Mouse (Mus musculus) Patski (cell line): ENCODE results near the gene Midn. TPM values are rescaled to one million over a fixed set of nuclear protein-coding genes. Genes with fewer than 3 reads are reported as not detected.

Source experiments
- ATAC-seq: fragments of 100-300 bp; one replicate; pipeline ENCODE4 v1.8.0; 2021
- CTCF ChIA-PET: fragments of 350-600 bp; sonication (Branson Sonifier 250); formaldehyde crosslinking; loops from one replicate; lab custom pipeline; 2022; ENCODE audit warnings: inconsistent platforms; lab: Charles Lee
- POLR2A ChIA-PET: fragments of 350-600 bp; sonication (Branson Sonifier 250); formaldehyde crosslinking; loops from one replicate; lab custom pipeline; 2022; ENCODE audit warnings: antibody characterized with exemption, inconsistent platforms; lab: Charles Lee
- DNase-seq: peaks from one replicate; pipeline ENCODE4 v3.0.0-alpha.2; 2011; ENCODE audit warnings: low read depth, low spot score
- H3K27me3 ChIP-seq: fragments of 371-371 bp; one replicate; pipeline ENCODE4 v1.5.1; 2021
- CTCF ChIP-seq: fragments of 100-300 bp; IDR thresholded peaks from one replicate; pipeline ENCODE4 v1.5.1; 2021
- in situ Hi-C: fragments of 300-500 bp; cut with MboI; formaldehyde crosslinking; loops from 3 replicates; pipeline ENCODE4 v1.11.1; 2018; ENCODE audit warnings: low pct_unique_long_range_greater_than_20kb, mixed read lengths
- polyA plus RNA-seq: library from polyadenylated mRNA; unstranded; gene quantifications from one replicate; pipeline ENCODE4 v1.2.3, GENCODE M21; 2021

Gene Midn
- polyA plus RNA-seq, 1 experiment from 2014 or later, result 116 TPM

DNA sequence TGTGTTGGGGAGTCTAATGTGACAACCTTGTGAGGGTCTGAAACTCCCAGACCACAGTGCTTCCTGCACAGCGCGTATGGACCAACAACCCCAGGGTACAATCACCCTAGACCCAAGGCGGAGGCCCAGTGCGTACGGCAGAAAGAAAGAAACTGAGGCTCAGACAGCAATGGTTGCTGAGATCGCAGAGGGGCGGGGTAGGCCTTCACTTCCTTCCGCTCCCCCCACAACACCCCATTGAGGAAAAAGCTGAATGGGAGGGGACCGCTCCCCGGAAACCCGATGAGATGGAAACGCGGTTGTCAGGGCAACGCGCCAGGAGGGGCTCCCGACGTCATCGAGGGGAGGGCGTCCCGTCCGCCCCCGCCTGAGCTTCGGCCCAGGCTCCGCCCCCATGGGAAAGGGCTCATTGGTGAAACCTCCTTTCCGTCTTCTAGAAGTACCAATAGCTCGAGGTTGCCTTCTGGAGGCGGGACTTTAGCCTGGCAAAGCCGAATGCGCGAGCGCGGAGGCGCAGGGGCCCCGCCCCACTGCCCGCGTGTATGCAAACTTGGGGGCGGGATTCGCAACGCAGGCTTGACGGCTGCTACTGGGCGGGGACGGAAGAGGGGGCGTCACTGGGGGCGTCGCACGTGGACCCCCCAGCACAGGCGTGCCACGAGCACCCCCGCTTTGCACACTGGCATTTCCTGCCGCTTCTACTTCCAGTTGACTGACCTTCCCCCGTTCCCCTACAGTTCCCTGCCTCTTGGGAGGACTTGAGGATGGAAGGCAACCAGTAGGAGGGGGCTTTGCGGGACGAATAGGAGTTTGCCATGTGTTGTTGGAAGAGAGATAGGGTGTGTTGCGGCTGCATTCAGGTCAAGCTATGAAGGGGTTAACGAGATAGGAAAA lies 11.7 kb downstream of the Midn start:
- DNase-seq (peak; percentile 97), ATAC-seq (peak; percentile 44)
- no peaks in the 10 kb centered on the region for H3K27me3 ChIP-seq
- POLR2A ChIA-PET, result interaction anchor here (11.6 kb wide), 1 partner anchor 10 kb away, joined by 191 read pairs; the partner anchor contains the start of gene Midn
- no peak for TF ChIP-seq CTCF
- in situ Hi-C loops, result no loop called here
- CTCF ChIA-PET, result interaction anchor here (1.0 to 1.4 kb wide), 3 partner anchors 9 to 98 kb away, joined by 3 to 5 read pairs (median 3); no protein-coding TSS in a partner anchor

DNA sequence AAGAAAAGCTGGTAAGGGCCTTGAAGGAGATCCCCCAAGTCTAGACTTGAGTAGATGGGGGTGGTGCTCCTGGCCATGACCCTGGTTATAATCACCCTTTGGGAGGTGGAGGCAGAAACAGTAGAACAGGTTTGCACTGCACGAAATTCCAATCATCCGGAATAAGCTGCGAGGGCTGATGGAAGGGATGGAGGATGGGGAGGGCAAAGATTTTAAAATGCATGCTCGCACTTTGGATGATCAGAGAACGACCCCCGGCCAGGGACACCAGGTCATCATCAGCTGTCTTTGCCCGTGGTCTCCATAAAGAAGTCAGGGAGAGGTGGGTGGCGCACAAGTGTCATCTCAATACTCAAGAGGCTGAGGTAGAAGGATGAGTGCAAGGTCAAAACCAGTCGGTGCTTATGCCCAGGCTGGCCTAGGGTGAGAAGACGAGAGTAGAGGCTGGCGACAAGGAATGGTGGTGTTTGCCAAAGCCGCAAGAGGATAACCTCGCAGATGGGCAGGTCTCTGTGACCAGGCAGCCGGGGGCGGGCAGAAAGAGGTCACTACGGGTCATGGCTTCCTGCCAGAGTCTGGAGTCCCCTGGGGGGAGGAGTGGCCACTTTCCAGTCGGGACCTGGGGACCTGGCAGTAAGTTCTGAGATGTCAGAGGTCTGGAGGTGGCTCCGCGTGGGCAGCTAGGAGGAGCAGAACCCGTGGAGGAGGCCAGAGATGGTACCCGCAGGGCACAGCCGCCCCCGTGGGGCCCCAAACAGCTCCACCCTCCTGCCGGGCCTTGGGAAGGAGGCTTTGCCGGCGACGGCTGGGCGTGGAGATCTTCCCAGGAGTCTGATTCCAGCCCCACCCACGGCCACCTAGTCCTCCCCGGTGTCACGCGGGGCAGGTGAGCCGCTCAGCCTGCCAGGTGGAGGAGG lies 12.6 kb downstream of the Midn start:
- H3K27me3 ChIP-seq, result no peaks in the 10 kb centered on the region
- no peak for TF ChIP-seq CTCF
- ChIA-PET POLR2A (interaction anchor here (11.6 kb wide), 1 partner anchor 11 kb away, joined by 191 read pairs; the partner anchor contains the start of gene Midn), CTCF (interaction anchor here (1.0 to 1.7 kb wide), 4 partner anchors 8 to 99 kb away, joined by 3 to 6 read pairs (median 3); partner anchors contain the start of gene Cbarp)
- in situ Hi-C loops, result no loop called here
- DNase-seq (peak; percentile 96), ATAC-seq (peak; percentile 24)

DNA sequence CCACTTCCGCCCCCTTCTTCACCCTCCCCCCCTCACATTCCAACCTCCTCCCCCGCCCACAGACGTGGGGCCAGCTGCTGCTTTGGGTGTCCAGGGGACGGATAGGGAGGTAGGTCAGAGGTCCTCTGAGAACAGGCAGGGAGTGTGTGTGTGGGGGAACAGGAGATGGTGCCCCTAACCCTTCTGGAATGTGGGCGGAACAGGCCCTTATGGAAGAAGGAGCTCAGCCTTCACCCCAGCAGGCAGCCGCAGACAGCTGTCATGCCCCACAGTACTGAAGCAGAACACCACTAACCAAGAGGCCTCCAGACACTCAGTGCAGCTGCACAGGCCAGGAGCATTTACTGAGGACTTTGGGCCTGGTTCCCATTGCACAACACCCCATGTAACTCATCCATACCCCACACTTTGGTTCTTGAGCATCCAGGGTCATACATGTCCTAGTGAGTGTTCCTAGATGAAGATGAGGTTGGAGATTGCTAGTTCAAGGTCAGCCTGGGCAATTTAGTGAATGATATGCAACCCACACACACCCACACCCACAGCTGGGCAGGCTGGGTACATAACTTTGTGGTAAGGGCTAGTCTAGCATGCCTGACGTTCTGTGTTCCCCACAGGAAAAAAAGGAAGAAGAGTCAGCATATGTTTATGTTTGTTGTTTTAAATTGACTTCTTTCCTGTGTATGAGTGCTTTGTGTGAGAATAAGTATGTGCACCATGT lies 13.6 kb downstream of the Midn start:
- in situ Hi-C loops, result no loop called here
- ChIA-PET CTCF (interaction anchor here (1.1 to 1.7 kb wide), 2 partner anchors 8 to 21 kb away, joined by 3 to 6 read pairs; partner anchors contain the start of gene Cbarp), POLR2A (interaction anchor here (0.6 to 11.6 kb wide), 2 partner anchors 12 to 215 kb away, joined by 3 to 191 read pairs; partner anchors contain the start of gene Midn)
- no peak for TF ChIP-seq CTCF
- no peaks in the 10 kb centered on the region for H3K27me3 ChIP-seq
- ATAC-seq (peak; percentile 3), DNase-seq (peak; percentile 77)

DNA sequence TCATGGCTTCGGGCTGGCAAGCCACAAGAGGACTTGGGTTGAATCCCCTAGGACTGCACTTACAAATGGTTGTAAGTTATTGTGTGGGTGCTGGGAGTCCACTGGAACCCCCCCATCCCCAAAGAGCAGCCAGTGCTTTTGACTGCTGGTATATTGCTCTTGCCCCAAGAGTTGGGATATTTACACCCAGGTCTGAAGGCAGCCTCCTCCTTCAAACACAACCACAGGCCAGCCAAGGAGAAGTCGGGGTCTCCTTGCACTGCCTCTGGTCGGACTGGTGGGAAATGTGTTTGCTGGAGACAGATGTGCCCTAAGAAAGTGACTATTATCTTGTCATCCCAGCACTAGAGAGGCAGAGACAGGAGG lies 14.2 kb downstream of the Midn start:
- no peak for TF ChIP-seq CTCF
- in situ Hi-C loops, result no loop called here
- no peak for ATAC-seq
- no peak for DNase-seq
- no peaks in the 10 kb centered on the region for H3K27me3 ChIP-seq
- ChIA-PET POLR2A (interaction anchor here (0.6 to 11.6 kb wide), 2 partner anchors 12 to 216 kb away, joined by 3 to 191 read pairs; partner anchors contain the start of gene Midn), CTCF (interaction anchor here (1.1 to 1.7 kb wide), 2 partner anchors 9 to 21 kb away, joined by 3 to 6 read pairs; partner anchors contain the start of gene Cbarp)

DNA sequence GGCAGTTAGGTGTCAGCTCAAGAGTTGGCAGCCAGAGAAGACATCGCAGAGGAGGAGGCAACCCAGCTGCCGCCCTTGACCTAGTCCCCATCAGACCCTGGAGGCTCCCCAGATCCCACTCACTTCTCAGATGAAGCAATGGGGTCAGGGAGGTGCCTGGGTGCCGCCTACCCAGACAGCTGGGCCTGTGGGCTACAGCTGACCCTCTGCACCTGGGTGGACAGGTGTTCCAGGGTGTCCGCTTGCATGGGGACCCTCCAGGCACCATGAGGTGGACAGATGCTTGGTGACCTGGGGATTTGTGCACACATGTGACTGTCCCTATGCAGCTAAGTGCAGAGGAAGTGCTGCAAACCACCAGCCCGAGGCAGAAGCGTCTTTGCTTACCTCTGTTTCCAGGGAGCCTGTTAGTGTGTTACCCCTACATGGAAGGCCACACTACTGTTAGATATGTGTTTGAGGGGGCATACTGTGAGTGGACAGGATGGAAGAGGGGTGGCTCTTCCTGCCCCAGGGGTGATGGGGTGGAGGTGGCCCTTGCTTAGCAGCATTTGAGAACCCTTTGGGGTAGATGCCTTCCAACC lies 14.7 kb downstream of the Midn start:
- POLR2A ChIA-PET, result interaction anchor here (11.6 kb wide), 1 partner anchor 13 kb away, joined by 191 read pairs; the partner anchor contains the start of gene Midn
- DNase-seq (no peak), ATAC-seq (no peak)
- no peak for TF ChIP-seq CTCF
- in situ Hi-C loops, result no loop called here
- CTCF ChIA-PET, result no interaction called here
- no peaks in the 10 kb centered on the region for H3K27me3 ChIP-seq

DNA sequence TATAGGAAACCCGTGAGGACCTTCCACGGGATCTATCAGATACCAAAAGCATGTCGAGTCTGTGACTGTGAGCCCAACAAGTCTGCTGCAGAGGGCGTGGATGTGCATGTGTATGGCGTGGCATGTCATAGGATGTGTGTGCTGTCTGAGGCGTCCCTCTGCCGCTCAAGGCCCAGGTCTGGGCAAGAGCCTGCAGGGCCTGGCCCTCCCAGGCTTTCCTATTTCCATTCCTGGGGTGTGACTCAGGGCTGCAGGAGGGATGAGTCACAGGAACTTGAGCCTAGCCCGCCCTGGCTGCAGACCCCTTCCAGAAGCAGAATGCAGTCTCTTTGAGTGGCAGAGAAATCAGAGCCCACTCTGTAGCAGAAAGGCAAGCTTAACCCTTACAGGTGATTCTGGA lies 15.6 kb downstream of the Midn start:
- ChIA-PET POLR2A (interaction anchor here (0.6 to 11.6 kb wide), 2 partner anchors 14 to 172 kb away, joined by 3 to 191 read pairs; partner anchors contain the start of gene Midn), CTCF (interaction anchor here (3.5 to 4.4 kb wide), 2 partner anchors 10 to 19 kb away, joined by 58 to 69 read pairs; no protein-coding TSS in a partner anchor)
- H3K27me3 ChIP-seq, result no peaks in the 10 kb centered on the region
- in situ Hi-C loops, result no loop called here
- DNase-seq, result peak; percentile 76
- no peak for ATAC-seq
- no peak for TF ChIP-seq CTCF

DNA sequence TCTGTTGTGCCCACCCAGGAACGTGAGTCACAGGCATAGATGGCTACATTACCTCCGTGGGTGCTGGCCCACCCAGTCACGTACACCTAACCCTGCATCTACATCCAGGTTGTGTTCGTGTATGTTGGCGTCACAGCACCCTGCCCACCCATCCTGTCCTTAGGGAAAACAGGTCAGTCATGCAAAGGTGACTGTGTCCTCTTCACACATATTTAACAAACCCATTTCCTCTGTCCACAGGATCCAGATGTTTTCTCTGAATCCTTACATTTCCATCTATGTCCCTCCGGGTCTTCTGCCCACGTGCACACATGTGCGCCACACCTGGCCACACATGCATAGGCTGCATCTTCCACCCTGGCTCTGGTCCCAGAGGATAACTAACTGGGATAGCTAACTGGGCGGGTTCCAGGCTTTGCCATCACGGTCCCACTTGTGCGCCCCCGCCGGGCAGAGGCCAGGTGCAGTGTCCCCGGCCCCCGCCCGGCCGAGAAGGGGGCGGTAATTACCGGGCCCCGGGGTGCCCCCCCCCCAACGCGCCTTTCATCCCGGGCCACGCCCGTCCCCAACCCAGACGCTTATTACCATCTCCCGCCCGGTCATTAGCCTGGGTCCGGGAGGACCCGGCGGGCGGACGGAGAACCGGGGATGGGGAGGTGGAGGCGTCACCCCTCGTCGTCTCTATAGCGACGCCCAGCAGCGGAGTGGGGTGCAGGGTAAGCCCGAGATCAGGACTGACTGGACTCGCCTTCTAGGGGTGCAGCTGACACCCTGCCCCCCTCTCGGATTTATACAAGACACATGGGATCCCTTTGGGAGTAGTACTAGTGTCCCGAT lies 16.3 kb downstream of the Midn start:
- ChIA-PET POLR2A (interaction anchor here (0.6 to 11.6 kb wide), 3 partner anchors 14 to 179 kb away, joined by 3 to 191 read pairs (median 3); partner anchors contain the start of gene Midn), CTCF (interaction anchor here (0.9 to 4.4 kb wide), 14 partner anchors 10 to 206 kb away, joined by 3 to 69 read pairs (median 6); partner anchors contain the start of genes Cbarp, Cnn2, Stk11 and Tmem259)
- no peak for TF ChIP-seq CTCF
- DNase-seq (no peak), ATAC-seq (no peak)
- in situ Hi-C loops, result no loop called here
- no peaks in the 10 kb centered on the region for H3K27me3 ChIP-seq

DNA sequence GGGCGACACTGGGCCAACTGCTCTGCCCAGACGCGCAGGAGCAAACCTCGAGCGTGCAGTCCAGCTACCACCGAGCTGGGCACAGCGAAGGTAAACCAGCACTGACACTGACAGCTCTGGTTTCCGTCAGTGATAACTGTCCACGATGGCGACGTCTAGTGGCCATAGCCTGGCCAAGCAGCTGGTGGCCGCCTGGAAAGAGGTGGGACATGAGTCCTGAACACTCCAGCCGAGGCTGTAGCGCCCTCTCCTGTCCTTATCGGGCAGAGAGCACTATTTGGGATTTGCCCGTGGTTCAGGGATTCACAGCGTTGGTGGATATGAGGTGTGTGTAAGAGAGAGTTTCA lies 16.9 kb downstream of the Midn start:
- no peaks in the 10 kb centered on the region for H3K27me3 ChIP-seq
- ChIA-PET POLR2A (interaction anchor here (1.2 to 11.6 kb wide), 4 partner anchors 15 to 179 kb away, joined by 3 to 191 read pairs (median 4); partner anchors contain the start of genes Cbarp and Midn), CTCF (interaction anchor here (0.9 to 4.4 kb wide), 15 partner anchors 11 to 207 kb away, joined by 3 to 69 read pairs (median 5); partner anchors contain the start of genes Cbarp, Cnn2, Stk11 and Tmem259)
- in situ Hi-C loops, result no loop called here
- ATAC-seq (peak; percentile 19), DNase-seq (peak; percentile 87)
- no peak for TF ChIP-seq CTCF
